Mouse (Mus musculus): ENCODE measurements around the gene Ush1c. TPM values are rescaled to one million over a fixed set of nuclear protein-coding genes. Genes with fewer than 3 reads are reported as not detected.

Gene Ush1c
- total and polyA plus RNA-seq, 3 experiments: not detected

DNA sequence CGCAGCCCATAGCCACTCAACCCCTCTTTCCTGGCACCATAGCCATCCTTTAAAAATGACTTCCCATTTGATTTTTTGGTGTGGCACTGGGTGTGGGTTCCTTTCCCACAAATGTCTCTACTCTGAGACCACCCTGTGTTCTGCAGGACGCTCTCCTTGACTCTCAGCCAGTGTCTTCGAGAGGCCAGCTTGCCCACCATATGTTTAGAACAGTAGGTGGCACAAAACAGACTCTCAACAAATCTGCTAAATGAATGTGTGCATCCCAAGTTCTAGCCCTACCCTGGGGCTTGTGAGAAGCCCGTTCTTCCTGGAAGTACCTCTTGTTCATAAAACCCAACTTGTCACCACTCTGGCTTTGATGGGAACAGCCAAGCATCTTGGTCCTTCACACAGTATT lies 1.8 kb upstream of the Ush1c start:
- Histone ChIP-seq H3K36me3 (ENCODE audit: control insufficient read depth in 1 of 2, insufficient read depth in 2 of 2, low read length in 2 of 2) (no peaks in the 10 kb centered on the region), H3K79me2 (ENCODE audit: control insufficient read depth, insufficient read depth, low read length, poor library complexity) (no peaks in the 10 kb centered on the region), H3K4me3 (ENCODE audit: control insufficient read depth in 1 of 2, insufficient read depth in 1 of 2, low read depth in 2 of 2, low read length in 2 of 2) (no peak overlapping the region), H3K9me3 (replicated peaks; ENCODE audit: insufficient read depth, low read length) (no peaks in the 10 kb centered on the region), H3K4me1 (ENCODE audit: control insufficient read depth in 1 of 2, insufficient read depth in 2 of 2, low read length in 2 of 2) (no peaks in the 10 kb centered on the region), H3K27ac (ENCODE audit: control insufficient read depth, low read depth, low read length) (no peak overlapping the region), H3K27me3 (ENCODE audit: control insufficient read depth in 1 of 2, insufficient read depth in 2 of 2, low read length in 2 of 2) (no peaks in the 10 kb centered on the region), H3K9ac (ENCODE audit: control insufficient read depth, low read depth, low read length, poor library complexity, severe bottlenecking) (no peak overlapping the region)
- no peak for DNase-seq (ENCODE audit: low read depth, low spot score)
- no peak for TF ChIP-seq POLR2AphosphoS5 (IDR thresholded peaks at IDR 0.05; ENCODE audit: borderline replicate concordance, low read depth, low read length)
- no peak for TF ChIP-seq GABPA (IDR thresholded peaks at IDR 0.05; ENCODE audit: low read depth, low read length)
- TF ChIP-seq MAFK (IDR thresholded peaks at IDR 0.05; ENCODE audit: borderline replicate concordance, low read depth, low read length): no peak
- no peak for TF ChIP-seq USF1 (IDR thresholded peaks at IDR 0.05; ENCODE audit: low read depth, low read length)
- TF ChIP-seq TCF12 (IDR thresholded peaks at IDR 0.05; ENCODE audit: low read depth, low read length): no peak

- no peak overlapping the region for H3K9ac ChIP-seq (ENCODE audit: control insufficient read depth, low read depth, low read length, poor library complexity, severe bottlenecking)
- DNase-seq (ENCODE audit: low read depth, low spot score): no peak
- no peaks in the 10 kb centered on the region for H3K27me3 ChIP-seq (ENCODE audit: control insufficient read depth in 1 of 2, insufficient read depth in 2 of 2, low read length in 2 of 2)
- no peaks in the 10 kb centered on the region for H3K36me3 ChIP-seq (ENCODE audit: control insufficient read depth in 1 of 2, insufficient read depth in 2 of 2, low read length in 2 of 2)
- no peak for TF ChIP-seq E2F4 (IDR thresholded peaks at IDR 0.05; ENCODE audit: borderline replicate concordance, low read depth, low read length)
- TF ChIP-seq MYC (IDR thresholded peaks at IDR 0.05; ENCODE audit: low read depth, low read length): no peak
- TF ChIP-seq SMC3 (IDR thresholded peaks at IDR 0.05; ENCODE audit: low read depth, low read length): no peak
- TF ChIP-seq ZNF384 (IDR thresholded peaks at IDR 0.05; ENCODE audit: low read depth, low read length): no peak
- no peak for TF ChIP-seq USF2 (IDR thresholded peaks at IDR 0.05; ENCODE audit: borderline replicate concordance in 1 of 2, insufficient read depth in 1 of 2, low read depth in 1 of 2, low read length in 2 of 2)
- TF ChIP-seq MAX (IDR thresholded peaks at IDR 0.05; ENCODE audit: low read length): no peak
- TF ChIP-seq HCFC1 (IDR thresholded peaks at IDR 0.05; ENCODE audit: low read depth, low read length): no peak
- TF ChIP-seq TBP (IDR thresholded peaks at IDR 0.05; ENCODE audit: low read depth, low read length): no peak
- no peak for TF ChIP-seq GABPA (IDR thresholded peaks at IDR 0.05; ENCODE audit: low read depth, low read length)
- no peak for TF ChIP-seq BHLHE40 (IDR thresholded peaks at IDR 0.05; ENCODE audit: borderline replicate concordance, low read depth, low read length)
- no peak for TF ChIP-seq POLR2AphosphoS5 (IDR thresholded peaks at IDR 0.05; ENCODE audit: borderline replicate concordance, low read depth, low read length)
- TF ChIP-seq ZMIZ1 (IDR thresholded peaks at IDR 0.05; ENCODE audit: low read depth, low read length): no peak
- no peak for TF ChIP-seq NELFE (IDR thresholded peaks at IDR 0.05; ENCODE audit: low read depth, low read length)
- TF ChIP-seq CTCF (IDR thresholded peaks at IDR 0.05 in 2 of 3, conservative IDR thresholded peaks at IDR 0.05 in 1 of 3; ENCODE audit: control insufficient read depth in 1 of 3, insufficient read depth in 1 of 3, low read depth in 2 of 3, low read length in 3 of 3, poor library complexity in 1 of 3, severe bottlenecking in 1 of 3): no peak
- H3K4me1 ChIP-seq (ENCODE audit: control insufficient read depth in 1 of 2, insufficient read depth in 2 of 2, low read length in 2 of 2): no peaks in the 10 kb centered on the region
- H3K9me3 ChIP-seq (replicated peaks; ENCODE audit: insufficient read depth, low read length): no peaks in the 10 kb centered on the region
- H3K27ac ChIP-seq (ENCODE audit: control insufficient read depth, low read depth, low read length): no peak overlapping the region
- H3K4me3 ChIP-seq (ENCODE audit: control insufficient read depth in 1 of 2, insufficient read depth in 1 of 2, low read depth in 2 of 2, low read length in 2 of 2): no peak overlapping the region
- H3K79me2 ChIP-seq (ENCODE audit: control insufficient read depth, insufficient read depth, low read length, poor library complexity): no peaks in the 10 kb centered on the region
Measured at GRCm38 (mm10) chr7:46237192-46237591, 1.1 kb downstream of the Ush1c start.
